Mouse (Mus musculus): Measurements from ENCODE around the gene Paox.
"Not testable (repeated sequence)": the region's sequence is repeated elsewhere in the genome, so short reads cannot be mapped to it uniquely, and the experiment has no call there.

Paox gene

GRCm38 (mm10) chr7:140120484-140120883 lies 4.9 kb downstream of the Paox start:
- no peak for DNase-seq (ENCODE audit: extremely low spot score, low spot score)

DNA sequence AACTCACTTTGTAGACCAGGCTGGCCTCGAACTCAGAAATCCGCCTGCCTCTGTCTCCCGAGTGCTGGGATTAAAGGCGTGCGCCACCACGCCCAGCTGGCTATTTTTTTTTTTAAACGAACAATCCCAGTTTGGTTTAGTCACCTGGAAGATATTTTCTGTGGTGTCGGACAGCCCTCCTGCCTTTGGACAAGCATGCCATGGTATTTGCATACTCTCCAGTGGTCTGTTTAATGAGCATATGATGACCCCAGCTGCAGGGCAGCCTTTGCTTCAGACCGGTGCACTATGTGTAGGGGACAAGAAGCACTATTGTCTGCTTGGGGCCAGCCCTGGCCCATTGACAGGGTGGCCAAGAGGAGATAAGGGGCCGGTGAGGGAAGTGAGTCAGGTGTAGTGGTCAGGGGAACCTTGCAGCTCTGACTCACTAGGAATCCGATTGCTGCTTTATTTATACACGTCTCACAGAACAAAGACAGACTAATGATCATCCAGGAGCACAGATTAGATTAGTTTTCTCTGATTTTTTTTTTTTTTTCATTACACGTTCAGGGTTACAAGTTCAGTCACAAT lies 5.8 kb downstream of the Paox start:
- no peak for DNase-seq (ENCODE audit: extremely low spot score, low spot score)

- DNase-seq (ENCODE audit: extremely low spot score, low spot score) = no peak
Observed at GRCm38 (mm10) chr7:140122765-140123164, 7.2 kb downstream of the Paox start.

DNA sequence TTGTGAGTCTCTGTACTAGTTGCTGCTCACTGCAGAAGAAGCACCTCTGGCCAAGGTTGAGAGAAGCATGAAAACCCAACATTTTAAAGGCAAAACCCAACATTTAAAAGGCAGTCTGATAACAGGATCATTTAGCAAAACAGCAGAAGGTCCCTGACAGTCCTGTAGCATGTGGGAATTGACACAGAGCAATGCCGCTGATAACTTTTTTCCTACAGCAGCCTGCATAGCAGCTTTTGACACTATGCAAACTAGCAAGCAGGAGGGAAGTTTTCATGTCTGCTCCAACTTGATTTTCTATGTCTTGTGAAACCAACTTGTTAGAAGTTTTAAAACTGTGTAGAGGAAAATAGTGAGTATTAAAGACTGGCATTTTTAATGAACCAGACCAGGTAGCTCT lies 8.8 kb downstream of the Paox start:
- DNase-seq (ENCODE audit: extremely low spot score, low spot score) = no peak

- DNase-seq (ENCODE audit: extremely low spot score, low spot score) = peak; percentile 93
Observed at GRCm38 (mm10) chr7:140125278-140126021, 9.9 kb downstream of the Paox start.

DNA sequence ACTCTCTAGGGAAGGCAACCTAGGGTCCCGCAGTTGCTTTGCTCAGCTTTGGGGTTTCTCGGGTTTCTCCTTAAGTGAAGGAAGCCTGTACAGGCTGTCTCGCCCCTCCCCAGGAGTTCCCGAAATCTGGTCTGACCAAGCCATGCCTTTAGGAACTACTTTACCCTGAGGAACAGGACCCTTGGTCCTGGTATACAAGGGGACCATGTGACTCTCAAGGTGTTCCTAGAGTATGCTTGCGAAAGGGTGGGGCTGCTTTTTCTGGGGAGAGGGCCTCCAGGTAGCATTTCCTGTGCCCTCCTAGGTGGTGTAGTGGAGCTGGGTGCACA lies 10.4 kb downstream of the Paox start:
- no peak for DNase-seq (ENCODE audit: extremely low spot score, low spot score)

DNA sequence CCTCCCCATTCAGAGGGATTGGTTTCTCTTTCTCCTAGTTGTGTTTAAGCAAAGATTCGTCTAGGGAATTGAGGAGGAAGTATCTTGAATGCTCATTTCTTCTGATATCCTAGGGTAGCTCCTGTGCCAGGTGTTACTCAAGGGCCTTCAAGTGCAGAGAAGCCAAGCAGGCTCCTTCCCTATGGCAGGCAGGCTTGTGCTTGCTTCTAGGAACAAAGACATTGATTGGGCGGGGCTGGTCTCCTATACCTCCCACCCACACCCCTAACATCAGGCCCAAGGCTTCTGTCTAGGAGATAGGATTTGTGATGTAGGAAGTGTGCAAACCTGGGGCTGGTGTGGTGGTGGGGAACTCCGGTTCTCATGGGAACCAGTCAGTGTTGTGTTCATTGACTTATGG lies 11.3 kb downstream of the Paox start:
- no peak for DNase-seq (ENCODE audit: extremely low spot score, low spot score)

DNA sequence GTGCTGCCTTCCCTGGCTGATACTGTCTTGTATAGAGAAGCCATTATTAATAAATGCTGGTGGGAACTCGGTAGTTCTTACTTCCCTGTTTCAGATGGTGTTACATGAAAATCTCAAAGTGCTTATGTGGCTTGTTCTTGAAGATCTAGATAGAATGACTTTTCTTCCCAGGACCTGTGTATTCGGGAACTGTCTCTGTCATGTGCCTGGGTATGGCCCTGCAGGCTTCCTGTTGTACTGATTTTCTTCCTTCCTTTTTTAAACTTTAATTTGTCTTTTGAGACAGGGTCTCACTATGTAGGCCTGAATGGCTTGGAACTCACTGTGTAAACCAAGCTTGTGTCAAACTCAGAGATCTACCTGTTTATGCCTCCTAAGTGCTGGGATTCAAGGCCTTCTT lies 12.3 kb downstream of the Paox start:
- DNase-seq (ENCODE audit: extremely low spot score, low spot score) = no peak

- not testable (repeated sequence) for DNase-seq (ENCODE audit: extremely low spot score, low spot score)
Observed at GRCm38 (mm10) chr7:140132184-140132583, 16.6 kb downstream of the Paox start.

- not testable (repeated sequence) for DNase-seq (ENCODE audit: extremely low spot score, low spot score)
Observed at GRCm38 (mm10) chr7:140134033-140134432, 18.4 kb downstream of the Paox start.

DNA sequence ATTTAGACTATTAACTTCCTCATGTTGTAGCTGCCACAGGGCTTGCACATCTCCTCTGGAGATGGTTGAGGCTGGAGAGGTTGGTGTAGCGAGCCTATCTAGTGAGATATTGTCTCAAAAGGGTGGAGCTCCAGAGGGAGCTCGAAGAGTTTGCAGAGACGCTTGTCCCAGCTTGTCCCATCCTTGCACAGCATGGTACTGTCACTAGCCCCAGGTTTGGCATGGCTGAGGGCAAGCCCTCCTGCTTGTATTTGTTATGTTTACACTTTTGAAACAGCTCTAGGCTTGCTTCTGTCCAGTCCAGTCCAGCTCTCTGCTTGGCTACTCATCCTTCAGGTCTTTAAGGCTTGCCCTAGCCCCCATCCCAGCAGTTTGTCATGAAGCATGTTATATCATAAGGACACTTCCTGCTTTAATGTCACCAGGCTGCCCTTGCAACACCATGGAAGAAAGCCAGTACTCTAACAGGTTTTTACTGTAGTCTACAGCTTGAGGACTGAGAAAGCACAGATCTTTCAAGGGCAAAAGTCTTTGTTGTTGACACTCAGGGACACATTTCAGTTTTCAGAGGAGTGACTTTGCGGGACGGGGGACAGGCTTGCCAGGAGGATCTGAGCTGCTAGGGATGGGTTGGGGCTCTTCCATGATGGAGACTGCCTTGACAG lies 19.6 kb downstream of the Paox start:
- DNase-seq (ENCODE audit: extremely low spot score, low spot score) = no peak

GRCm38 (mm10) chr7:140137135-140138020 lies 21.8 kb downstream of the Paox start, which contains the start of gene Mtg1:
Mtg1 (plus strand) TSS chr7:140137564.
- DNase-seq (ENCODE audit: extremely low spot score, low spot score) = peak; percentile 96

GRCm38 (mm10) chr7:140138021-140138310 lies 22.4 kb downstream of the Paox start:
- no peak for DNase-seq (ENCODE audit: extremely low spot score, low spot score)

- DNase-seq (ENCODE audit: extremely low spot score, low spot score) = peak; percentile 46
Observed at GRCm38 (mm10) chr7:140141350-140141749, 25.8 kb downstream of the Paox start.

DNA sequence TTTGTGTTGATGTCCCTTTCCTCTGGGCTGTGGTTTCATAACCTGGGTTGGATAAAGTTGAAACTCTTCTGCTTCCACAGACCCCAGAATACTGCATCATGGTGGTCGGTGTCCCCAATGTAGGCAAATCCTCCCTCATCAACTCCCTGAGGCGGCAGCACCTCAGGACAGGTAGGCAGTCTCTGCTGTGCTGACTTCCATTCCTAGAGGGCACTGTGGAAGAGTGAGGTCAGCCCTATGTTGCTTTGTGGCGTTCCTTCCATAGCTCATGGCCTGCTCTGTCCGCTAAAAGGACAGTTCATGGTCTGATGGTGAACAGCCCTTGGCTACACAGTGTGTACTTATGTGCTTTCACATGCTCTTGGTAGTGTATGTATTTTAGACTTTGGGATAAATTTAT lies 29.0 kb downstream of the Paox start:
- no peak for DNase-seq (ENCODE audit: extremely low spot score, low spot score)

DNA sequence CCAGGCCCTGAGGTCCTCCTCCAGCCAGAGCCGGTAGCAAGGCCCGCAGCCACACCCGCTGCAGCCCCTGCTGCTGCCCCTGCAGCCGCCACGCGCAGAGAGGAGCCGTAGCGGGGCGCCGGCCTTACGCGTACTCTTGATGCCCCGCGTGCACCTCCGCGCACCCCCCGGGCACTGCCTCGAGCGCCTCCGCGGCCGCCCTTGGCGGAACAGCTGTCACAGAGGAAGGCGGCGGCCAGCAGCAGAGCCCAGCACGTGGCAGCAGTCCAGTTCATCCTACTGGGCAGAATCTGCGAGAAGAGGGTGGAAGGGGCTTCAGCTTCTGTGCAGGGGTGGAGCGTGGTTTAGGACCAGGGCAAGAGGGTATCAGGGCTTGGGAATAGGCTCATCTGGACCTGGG lies 37.8 kb downstream of the Paox start:
- peak; percentile 37 for DNase-seq (ENCODE audit: extremely low spot score, low spot score)

- DNase-seq (ENCODE audit: extremely low spot score, low spot score) = no peak
Observed at GRCm38 (mm10) chr7:140153829-140154217, 38.2 kb downstream of the Paox start.

- DNase-seq (ENCODE audit: extremely low spot score, low spot score) = peak; percentile 26
Observed at GRCm38 (mm10) chr7:140154218-140154927, 38.8 kb downstream of the Paox start, which contains the start of gene Sprn. Sprn (minus strand) TSS chr7:140154877.

- DNase-seq (ENCODE audit: extremely low spot score, low spot score) = no peak
Observed at GRCm38 (mm10) chr7:140160363-140160762, 44.8 kb downstream of the Paox start.

DNA sequence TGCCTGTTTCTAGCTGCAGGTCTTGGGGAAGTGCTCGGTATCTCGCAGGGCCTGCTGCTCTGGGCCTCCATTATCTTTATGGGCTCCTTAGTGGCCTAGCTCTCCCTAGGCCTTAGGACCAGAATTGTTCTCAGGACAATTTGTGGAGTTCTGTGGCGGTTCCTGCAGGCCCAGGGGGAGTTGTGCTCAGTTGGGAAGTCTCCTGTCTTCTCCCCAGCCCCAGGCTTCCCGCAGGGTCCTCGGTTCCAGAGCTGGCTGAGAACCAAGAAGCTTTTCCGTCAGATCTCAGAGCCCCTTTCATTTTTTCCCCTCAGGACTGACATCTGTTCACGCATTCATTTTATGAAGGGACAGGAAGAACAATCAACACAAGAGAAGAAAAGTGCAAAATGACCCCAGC lies 49.1 kb downstream of the Paox start, which contains the start of gene Olfr522:
Olfr522 (minus strand) TSS at position 101 of the 400 bp plus-strand sequence.
- no peak for DNase-seq (ENCODE audit: extremely low spot score, low spot score)

- DNase-seq (ENCODE audit: extremely low spot score, low spot score) = no peak
Observed at GRCm38 (mm10) chr7:140167950-140168349, 52.4 kb downstream of the Paox start.

Measured in neural tube, embryonic 10.5 days (tissue).